Mouse (Mus musculus): ENCODE results near the gene Mrps11. TPM values are rescaled to one million over a fixed set of nuclear protein-coding genes. Genes with fewer than 3 reads are reported as not detected.

Mrps11 gene
- polyA plus RNA-seq, 1 experiment from 2014 or later, result 81.6 TPM

GRCm38 (mm10) chr7:78766019-78766683 lies 16.8 kb upstream of the Mrps11 start:
- no peak for ATAC-seq (ENCODE audit: insufficient number of reproducible peaks, insufficient read depth, low FRiP score, low TSS enrichment)
- H3K27me3 ChIP-seq, result no peaks in the 10 kb centered on the region
- no peak overlapping the region for H3K9ac ChIP-seq
- H3K27ac ChIP-seq, result no peak overlapping the region
- WGBS, result 23% methylated on average over 18 of the region's 18 CpGs
- H3K4me1 ChIP-seq, result no peaks in the 10 kb centered on the region
- H3K9me3 ChIP-seq, result no peaks in the 10 kb centered on the region
- H3K36me3 ChIP-seq, result no peaks in the 10 kb centered on the region
- no peak overlapping the region for H3K4me3 ChIP-seq
- H3K4me2 ChIP-seq (replicated peaks), result no peak overlapping the region

- Histone ChIP-seq H3K4me2 (replicated peaks) (no peak overlapping the region), H3K9ac (no peak overlapping the region), H3K4me3 (no peak overlapping the region), H3K27me3 (no peaks in the 10 kb centered on the region), H3K4me1 (no peaks in the 10 kb centered on the region), H3K9me3 (no peaks in the 10 kb centered on the region), H3K27ac (no peak overlapping the region), H3K36me3 (0 out of 2 replicates have a peak, but pooled peaks cover 7% of the 10 kb centered on the region)
- WGBS, result 87% methylated on average over 12 of the region's 12 CpGs
- ATAC-seq (ENCODE audit: insufficient number of reproducible peaks, insufficient read depth, low FRiP score, low TSS enrichment), result no peak
These were observed 14.9 kb upstream of the Mrps11 start for GRCm38 (mm10) chr7:78767929-78768531.

GRCm38 (mm10) chr7:78769075-78769652 lies 13.8 kb upstream of the Mrps11 start:
- Histone ChIP-seq H3K9ac (no peak overlapping the region), H3K36me3 (0 out of 2 replicates have a peak, but pooled peaks cover 13% of the 10 kb centered on the region), H3K9me3 (no peaks in the 10 kb centered on the region), H3K4me1 (no peaks in the 10 kb centered on the region), H3K4me2 (replicated peaks) (no peak overlapping the region), H3K27me3 (no peaks in the 10 kb centered on the region), H3K27ac (no peak overlapping the region), H3K4me3 (no peak overlapping the region)
- no peak for ATAC-seq (ENCODE audit: insufficient number of reproducible peaks, insufficient read depth, low FRiP score, low TSS enrichment)
- WGBS, result 58% methylated on average over 7 of the region's 7 CpGs

- no peak overlapping the region for H3K9ac ChIP-seq
- no peaks in the 10 kb centered on the region for H3K4me1 ChIP-seq
- no peak for ATAC-seq (ENCODE audit: insufficient number of reproducible peaks, insufficient read depth, low FRiP score, low TSS enrichment)
- H3K36me3 ChIP-seq, result peaks cover 28% of the 10 kb centered on the region; the same call in 1 of the 2 replicates
- no peak overlapping the region for H3K27ac ChIP-seq
- 84% methylated on average over 5 of the region's 5 CpGs for WGBS
- H3K4me2 ChIP-seq (replicated peaks), result no peak overlapping the region
- no peak overlapping the region for H3K4me3 ChIP-seq
- H3K9me3 ChIP-seq, result no peaks in the 10 kb centered on the region
- no peaks in the 10 kb centered on the region for H3K27me3 ChIP-seq
These were observed 12.0 kb upstream of the Mrps11 start for GRCm38 (mm10) chr7:78770936-78771335.

- peaks cover 46% of the 10 kb centered on the region for H3K36me3 ChIP-seq
- no peaks in the 10 kb centered on the region for H3K27me3 ChIP-seq
- WGBS, result 93% methylated on average over 5 of the region's 5 CpGs
- ATAC-seq (ENCODE audit: insufficient number of reproducible peaks, insufficient read depth, low FRiP score, low TSS enrichment), result no peak
- H3K4me1 ChIP-seq, result peaks cover 6% of the 10 kb centered on the region
- no peaks in the 10 kb centered on the region for H3K9me3 ChIP-seq
- no peak overlapping the region for H3K4me3 ChIP-seq
- no peak overlapping the region for H3K4me2 ChIP-seq (replicated peaks)
- H3K9ac ChIP-seq, result no peak overlapping the region
- H3K27ac ChIP-seq, result no peak overlapping the region
These were observed 4.2 kb upstream of the Mrps11 start for GRCm38 (mm10) chr7:78778741-78779140.

GRCm38 (mm10) chr7:78785906-78786305 lies 3.0 kb downstream of the Mrps11 start:
- Histone ChIP-seq H3K4me1 (peaks cover 11% of the 10 kb centered on the region), H3K4me2 (replicated peaks) (no peak overlapping the region), H3K9me3 (no peaks in the 10 kb centered on the region), H3K9ac (no peak overlapping the region), H3K27me3 (no peaks in the 10 kb centered on the region), H3K36me3 (peaks cover 26% of the 10 kb centered on the region), H3K4me3 (no peak overlapping the region), H3K27ac (no peak overlapping the region)
- WGBS, result 82% methylated on average over 5 of the region's 5 CpGs
- ATAC-seq (ENCODE audit: insufficient number of reproducible peaks, insufficient read depth, low FRiP score, low TSS enrichment), result no peak

GRCm38 (mm10) chr7:78787793-78788380 lies 5.0 kb downstream of the Mrps11 start:
- no peak overlapping the region for H3K9ac ChIP-seq
- H3K4me2 ChIP-seq (replicated peaks), result no peak overlapping the region
- no peaks in the 10 kb centered on the region for H3K27me3 ChIP-seq
- ATAC-seq (ENCODE audit: insufficient number of reproducible peaks, insufficient read depth, low FRiP score, low TSS enrichment), result no peak
- H3K36me3 ChIP-seq, result peaks cover 39% of the 10 kb centered on the region
- WGBS, result 89% methylated on average over 12 of the region's 12 CpGs
- H3K4me3 ChIP-seq, result no peak overlapping the region
- no peaks in the 10 kb centered on the region for H3K9me3 ChIP-seq
- peaks cover 6% of the 10 kb centered on the region; the same call in 1 of the 2 replicates for H3K4me1 ChIP-seq
- no peak overlapping the region for H3K27ac ChIP-seq

- Histone ChIP-seq H3K27ac (no peak overlapping the region), H3K4me3 (no peak overlapping the region), H3K36me3 (peaks cover 40% of the 10 kb centered on the region), H3K27me3 (no peaks in the 10 kb centered on the region), H3K4me1 (no peaks in the 10 kb centered on the region), H3K9me3 (no peaks in the 10 kb centered on the region), H3K9ac (no peak overlapping the region), H3K4me2 (replicated peaks) (no peak overlapping the region)
- 83% methylated on average over 15 of the region's 15 CpGs for WGBS
- ATAC-seq (ENCODE audit: insufficient number of reproducible peaks, insufficient read depth, low FRiP score, low TSS enrichment), result no peak
These were observed 8.7 kb downstream of the Mrps11 start for GRCm38 (mm10) chr7:78791359-78792222.

GRCm38 (mm10) chr7:78793895-78794570 lies 11.1 kb downstream of the Mrps11 start:
- no peak for ATAC-seq (ENCODE audit: insufficient number of reproducible peaks, insufficient read depth, low FRiP score, low TSS enrichment)
- Histone ChIP-seq H3K9me3 (no peaks in the 10 kb centered on the region), H3K27ac (no peak overlapping the region), H3K4me3 (no peak overlapping the region), H3K27me3 (no peaks in the 10 kb centered on the region), H3K9ac (no peak overlapping the region), H3K4me1 (no peaks in the 10 kb centered on the region), H3K4me2 (replicated peaks) (no peak overlapping the region), H3K36me3 (peaks cover 35% of the 10 kb centered on the region)
- 86% methylated on average over 13 of the region's 13 CpGs for WGBS

GRCm38 (mm10) chr7:78794571-78795092 lies 11.7 kb downstream of the Mrps11 start:
- 73% methylated on average over 6 of the region's 6 CpGs for WGBS
- Histone ChIP-seq H3K27me3 (no peaks in the 10 kb centered on the region), H3K4me2 (replicated peaks) (no peak overlapping the region), H3K9ac (no peak overlapping the region), H3K9me3 (no peaks in the 10 kb centered on the region), H3K36me3 (peaks cover 29% of the 10 kb centered on the region), H3K4me3 (no peak overlapping the region), H3K4me1 (no peaks in the 10 kb centered on the region), H3K27ac (no peak overlapping the region)
- no peak for ATAC-seq (ENCODE audit: insufficient number of reproducible peaks, insufficient read depth, low FRiP score, low TSS enrichment)

GRCm38 (mm10) chr7:78796624-78797023 lies 13.7 kb downstream of the Mrps11 start:
- H3K27me3 ChIP-seq, result no peaks in the 10 kb centered on the region
- peaks cover 20% of the 10 kb centered on the region for H3K36me3 ChIP-seq
- WGBS, result 86% methylated on average over 3 of the region's 3 CpGs
- no peaks in the 10 kb centered on the region for H3K9me3 ChIP-seq
- H3K4me2 ChIP-seq (replicated peaks), result no peak overlapping the region
- no peak for ATAC-seq (ENCODE audit: insufficient number of reproducible peaks, insufficient read depth, low FRiP score, low TSS enrichment)
- no peaks in the 10 kb centered on the region for H3K4me1 ChIP-seq
- no peak overlapping the region for H3K9ac ChIP-seq
- no peak overlapping the region for H3K27ac ChIP-seq
- no peak overlapping the region for H3K4me3 ChIP-seq
